28 mouse cellular contexts compared by ENCODE assay signal in genomic region chr2:152119228-152119865, GRCm38 (mm10). TPM values are rescaled to one million over a fixed set of nuclear protein-coding genes. Genes with fewer than 3 reads are reported as not detected.
A peak's percentile ranks its signal among the peaks of the same experiment; 100 is the strongest.
DNase-seq lines count a peak whose midpoint lies in the region; ATAC-seq lines count a peak whose summit lies in the region.
"Had no signal": no experiment of that assay in that cellular context is flagged by ENCODE, and none has a peak within 500 bp of the region (broad histone marks: within the 10 kb centered on the region; RNA-seq: fewer than 3 reads in every experiment).

No protein-coding gene starts in this region.

- H3K4me3 ChIP-seq in neural tube, embryonic 13.5 days, result no peak overlapping the region
- H3K4me3 ChIP-seq: erythroblast, embryonic 14.5 days; gastrocnemius, adult 2 months; heart, embryonic 10.5 days; limb, embryonic 13.5 days; liver, embryonic 12.5 days; neural tube, embryonic 12.5 days had no signal

- whole genome bisulfite sequencing in neural tube, embryonic 13.5 days, result 54% methylated on average over 6 of the region's 6 CpGs

- no peak for ATAC-seq in neural tube, embryonic 13.5 days (ENCODE audit: low read depth)
- ATAC-seq: CD4-positive, CD25-positive, alpha-beta regulatory T cell, adult 4 months; forebrain, embryonic 14.5 days; inflammation-experienced regulatory T-cells, adult 6 months; liver, embryonic 12.5 days had no signal

- intact Hi-C loops in left cerebral cortex, postnatal 4 days (cut with DNase I), result no loop called here

- H3K4me1 ChIP-seq in neural tube, embryonic 13.5 days (replicated peaks), result peaks cover 39% of the 10 kb centered on the region

- no peaks in the 10 kb centered on the region for H3K9me3 ChIP-seq in neural tube, embryonic 13.5 days
- H3K9me3 ChIP-seq: heart, embryonic 10.5 days; limb, embryonic 13.5 days; liver, embryonic 12.5 days; neural tube, embryonic 12.5 days had no signal

- peak overlapping the region; percentile 23; the same call in 1 of the 2 replicates for H3K27ac ChIP-seq in neural tube, embryonic 13.5 days (replicated peaks)
- H3K27ac ChIP-seq: gastrocnemius, adult 2 months; heart, embryonic 10.5 days; limb, embryonic 13.5 days; liver, embryonic 12.5 days; neural tube, embryonic 12.5 days had no signal

- H3K4me2 ChIP-seq in neural tube, embryonic 13.5 days, result no peak overlapping the region
- H3K4me2 ChIP-seq: limb, embryonic 13.5 days; liver, embryonic 12.5 days; neural tube, embryonic 12.5 days had no signal

- peak; percentile 43 for DNase-seq in embryo, embryonic 10 days (ENCODE audit: low spot score)
- DNase-seq in embryo, embryonic 11 days, result no peak
- peak; percentile 59 for DNase-seq in left cerebral cortex, postnatal 4 days
- DNase-seq in left cerebral cortex, adult 8-10 months (ENCODE audit: low spot score in 2 of 2), result no peak
- no peak for DNase-seq in neural tube, embryonic 10.5 days (ENCODE audit: extremely low spot score, low spot score)
- no peak for DNase-seq in kidney, postnatal 4 days
- DNase-seq: adrenal gland, postnatal 14 days; cerebellum, adult 9-10 months; gastrocnemius, adult 2 months; heart, postnatal 4 days; kidney, adult 18-20 months; kidney, postnatal 10 days; lung, adult 18-20 months; lung, postnatal 10 days; retina, postnatal 1 day; right cerebral cortex, postnatal 25 days; spleen, adult 18-20 months had no signal

- H3K27me3 ChIP-seq in neural tube, embryonic 13.5 days, result no peaks in the 10 kb centered on the region; the same call in 1 of the 2 replicates
- H3K27me3 ChIP-seq: neural tube, embryonic 12.5 days had no signal

- no peak overlapping the region for H3K9ac ChIP-seq in neural tube, embryonic 13.5 days
- H3K9ac ChIP-seq: limb, embryonic 13.5 days; liver, embryonic 12.5 days; neural tube, embryonic 12.5 days had no signal

- no peaks in the 10 kb centered on the region for H3K36me3 ChIP-seq in neural tube, embryonic 13.5 days
- H3K36me3 ChIP-seq: heart, embryonic 10.5 days; limb, embryonic 13.5 days; liver, embryonic 12.5 days; neural tube, embryonic 12.5 days had no signal

RNA-seq across cellular contexts. Expression of gene Srxn1, which starts 14.0 kb away (rescaled TPM):
- 10 to 100 TPM; 17.7 to 18.8 TPM for total RNA-seq in left cerebral cortex, postnatal 4 days (2021)
- 100 to 1,000 TPM in 1 of 4 experiments, 10 to 100 TPM in 3; 84.6 to 103 (median 91.5) TPM for total RNA-seq in left cerebral cortex, adult 8-10 months (2022)
- polyA plus RNA-seq in neural tube, embryonic 13.5 days (2015; fragmentation: Nextera tagmentation; extraction: Ambion mirVana), result 19.0 TPM in 2 replicates

RNA-seq across cellular contexts. Expression of gene Tcf15, which starts 24.0 kb away (rescaled TPM):
- 1 to 10 TPM in 1 of 2 experiments, under 1 TPM in 1; 0.54 to 1.1 TPM for total RNA-seq in left cerebral cortex, postnatal 4 days (2021)
- total RNA-seq in left cerebral cortex, adult 8-10 months (2022), result 1 to 10 TPM in 2 of 4 experiments, under 1 TPM in 2; 0.91 to 1.5 (median 1.0) TPM
- 6.9 and 7.4 TPM in 2 replicates for polyA plus RNA-seq in neural tube, embryonic 13.5 days (2015; fragmentation: Nextera tagmentation; extraction: Ambion mirVana)
- polyA plus RNA-seq: CD4-positive, CD25-positive, alpha-beta regulatory T cell, adult 4 months; inflammation-experienced regulatory T-cells, adult 6 months had no signal

RNA-seq across cellular contexts. Expression of gene Scrt2, which starts 38.0 kb away (rescaled TPM):
- total RNA-seq in left cerebral cortex, postnatal 4 days (2021), result 10 to 100 TPM; 20.0 to 25.2 TPM
- total RNA-seq in left cerebral cortex, adult 8-10 months (2022), result 10 to 100 TPM; 17.9 to 22.5 (median 20.4) TPM
- polyA plus RNA-seq in neural tube, embryonic 13.5 days (2015; fragmentation: Nextera tagmentation; extraction: Ambion mirVana), result 30.0 and 30.2 TPM in 2 replicates
- total RNA-seq: gastrocnemius, adult 2 months; heart, postnatal 4 days had no signal
- polyA plus RNA-seq: CD4-positive, CD25-positive, alpha-beta regulatory T cell, adult 4 months; erythroblast, embryonic 14.5 days; heart, embryonic 10.5 days; heart, embryonic 16.5 days; inflammation-experienced regulatory T-cells, adult 6 months; limb, embryonic 13.5 days; liver, embryonic 12.5 days; thymus, postnatal 0 days had no signal

Comparison
In these comparisons a context has a peak if more than half of its experiments do, and no peak if none do; other contexts are left out.
1. DNase-seq: peak in embryo, embryonic 10 days (single experiment) and left cerebral cortex, postnatal 4 days (single experiment); none in embryo, embryonic 11 days (single experiment), left cerebral cortex, adult 8-10 months (0 of 2), neural tube, embryonic 10.5 days (single experiment) and kidney, postnatal 4 days (0 of 2).
2. RNA of gene Srxn1, which starts 14.0 kb away (total RNA-seq): 84.6 to 103 TPM in left cerebral cortex, adult 8-10 months; 17.7 to 18.8 TPM in left cerebral cortex, postnatal 4 days; every median in the first group is over 4 times any median in the second.